Mouse (Mus musculus) cerebellum, adult 9-10 months (tissue): ENCODE measurements around the gene Tubg1.
"Not testable (repeated sequence)": the region's sequence is repeated elsewhere in the genome, so short reads cannot be mapped to it uniquely, and the experiment has no call there.

Experiments used
- DNase-seq: peaks from one replicate; pipeline ENCODE4 v3.0.0; 2022

Gene Tubg1

DNA sequence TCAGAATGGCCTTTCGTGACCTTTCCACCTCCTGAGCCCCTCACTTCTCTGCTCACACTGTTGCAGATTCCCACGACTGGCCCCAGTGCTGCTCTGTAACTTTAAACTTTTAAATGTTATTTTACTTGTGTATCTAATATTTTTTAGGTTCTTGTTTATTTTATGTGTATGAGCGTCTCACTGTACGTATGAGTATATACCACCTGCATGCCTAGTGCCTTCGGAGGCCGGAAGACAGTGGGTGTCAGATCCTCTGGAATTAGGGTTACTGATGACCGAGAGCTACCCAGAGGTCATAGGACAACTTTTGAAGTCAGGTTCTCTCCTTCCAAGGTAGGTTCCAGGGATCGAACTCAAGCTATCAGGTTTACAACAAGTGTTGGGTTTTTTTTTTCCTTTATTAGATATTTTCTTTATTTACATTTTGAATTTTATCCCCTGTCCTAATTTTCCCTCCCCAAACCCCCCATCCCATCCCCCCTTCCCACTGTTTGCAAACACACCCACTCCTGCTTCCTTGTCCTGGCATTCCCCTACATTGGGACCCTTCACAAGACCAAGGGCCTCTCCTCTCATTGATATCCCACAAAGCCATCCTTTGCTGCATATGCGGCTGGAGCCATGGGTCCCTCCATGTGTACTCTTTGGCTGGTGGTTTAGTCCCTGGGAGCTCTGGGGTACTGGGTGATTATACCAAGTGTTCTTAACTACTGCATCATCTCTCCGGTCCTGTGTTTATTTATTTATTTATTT lies 22.7 kb downstream of the Tubg1 start:
- no peak for DNase-seq

DNA sequence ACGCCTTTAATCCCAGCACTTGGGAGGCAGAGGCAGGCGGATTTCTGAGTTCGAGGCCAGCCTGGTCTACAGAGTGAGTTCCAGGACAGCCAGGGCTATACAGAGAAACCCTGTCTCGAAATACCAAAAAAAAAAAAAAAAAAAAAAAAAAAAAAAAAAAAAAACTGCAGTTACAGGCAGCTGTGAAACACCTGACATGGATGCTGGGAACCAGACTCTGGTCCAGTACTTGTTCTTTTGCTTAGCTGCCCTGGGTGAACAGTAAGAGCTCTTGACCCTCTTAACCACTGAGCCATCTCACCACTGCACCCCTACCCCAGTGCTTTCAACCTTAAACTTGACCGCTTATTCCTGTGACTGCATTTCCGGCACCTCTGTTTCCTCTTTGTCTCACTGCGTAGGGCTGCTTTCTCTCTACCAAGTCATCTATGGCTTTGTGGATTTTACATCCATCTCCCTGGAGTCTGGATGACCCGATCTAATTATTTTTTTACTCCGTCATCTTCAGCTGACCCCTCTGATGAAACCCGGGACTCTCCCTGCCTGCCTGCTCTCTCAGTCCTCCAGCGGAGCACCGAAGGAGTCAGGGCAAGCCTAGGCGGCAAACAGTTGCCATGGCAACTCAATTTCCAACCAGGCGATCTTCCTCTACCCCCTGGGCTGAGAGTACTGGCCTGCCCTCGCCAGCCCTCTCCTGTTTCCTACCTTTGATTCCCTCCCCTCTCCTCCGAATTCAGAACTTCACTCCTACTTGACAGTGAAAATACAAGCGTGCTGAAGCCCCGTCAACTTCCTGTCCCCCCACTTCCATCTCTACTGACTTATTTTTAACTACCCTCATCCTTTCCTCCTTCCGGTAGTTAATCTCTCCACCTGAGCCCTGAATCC lies 23.8 kb downstream of the Tubg1 start:
- no peak for DNase-seq

DNA sequence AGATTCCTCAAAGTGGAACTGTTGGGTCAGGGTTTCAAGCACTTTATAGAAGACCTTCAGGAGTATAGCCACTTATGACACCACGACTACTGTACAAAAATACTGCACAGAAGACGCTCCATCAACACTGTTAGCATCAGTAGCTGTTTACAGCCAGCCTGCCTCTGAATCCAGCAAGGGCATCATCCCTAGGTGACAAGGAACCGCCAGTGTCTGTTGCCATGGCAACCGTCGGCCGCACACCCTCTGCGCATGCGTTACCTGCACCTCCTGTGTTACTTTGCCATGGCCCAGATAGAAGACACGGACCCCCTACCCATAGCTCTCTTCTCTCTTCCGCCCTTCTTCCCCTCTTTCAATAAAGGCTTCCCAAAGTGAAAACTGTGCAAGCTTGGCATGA lies 26.6 kb downstream of the Tubg1 start:
- DNase-seq: no peak

DNA sequence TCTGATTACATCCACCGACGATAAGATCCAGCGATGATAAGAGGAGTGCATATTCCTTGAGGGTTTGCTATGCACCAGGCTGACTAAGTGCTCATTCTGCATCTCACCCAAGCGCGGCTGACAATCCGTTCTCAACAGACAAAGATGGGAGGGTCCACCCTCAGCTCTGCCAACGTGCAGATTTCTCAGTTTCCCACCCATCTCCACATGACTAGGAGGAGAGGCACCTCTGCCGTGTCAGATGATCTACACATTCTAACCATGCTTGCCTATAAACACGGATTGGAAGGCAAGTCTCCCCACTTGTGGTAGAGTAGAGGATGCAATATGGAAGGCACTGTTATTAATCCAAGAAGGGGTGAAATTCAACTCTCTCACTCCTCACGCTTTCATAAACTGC lies 29.0 kb downstream of the Tubg1 start:
- DNase-seq: no peak

DNA sequence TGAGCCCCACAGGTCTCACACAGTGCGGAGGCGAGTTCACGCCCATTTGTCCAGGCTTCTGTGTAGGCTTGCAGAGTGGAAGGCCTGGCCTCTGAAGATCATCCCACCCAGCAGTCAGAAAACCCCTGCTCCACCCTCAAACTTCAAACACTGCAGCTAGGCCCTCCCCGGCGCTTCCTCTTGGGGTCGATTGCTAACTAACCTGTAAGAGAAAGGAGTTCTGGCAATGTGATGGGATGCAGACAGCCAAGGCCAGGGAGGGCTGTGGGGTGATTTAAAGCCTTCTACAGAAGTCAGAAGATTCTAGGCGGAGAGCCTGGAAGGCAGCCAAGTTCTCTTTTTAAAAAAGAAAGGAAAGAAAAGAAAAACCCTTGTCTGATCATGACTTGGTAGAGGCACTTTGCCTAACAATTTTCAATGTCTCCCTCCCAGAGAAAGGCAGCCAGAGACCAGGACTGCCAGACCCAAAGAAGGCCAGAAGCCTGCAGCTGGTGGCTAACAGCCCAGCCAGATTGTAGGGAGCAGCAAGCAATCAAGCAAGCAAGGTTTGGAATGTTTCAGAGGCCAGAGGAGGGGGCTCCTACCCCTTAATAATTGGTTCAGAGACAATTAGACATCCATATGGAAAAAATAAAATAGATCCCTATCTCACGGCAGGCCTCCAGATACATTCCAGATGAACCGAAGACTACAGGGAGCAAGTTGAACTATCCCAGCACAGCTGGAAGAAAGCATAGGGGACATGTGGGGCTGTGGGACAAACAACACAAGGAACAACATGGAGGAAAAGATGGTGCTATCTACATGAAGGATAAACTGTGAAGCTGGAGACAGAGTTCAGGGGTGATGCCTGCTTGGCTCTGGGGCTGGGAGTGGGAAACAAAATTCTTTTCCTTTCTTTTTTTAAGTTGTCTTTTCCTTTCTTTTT lies 29.7 kb downstream of the Tubg1 start:
- no peak for DNase-seq

DNA sequence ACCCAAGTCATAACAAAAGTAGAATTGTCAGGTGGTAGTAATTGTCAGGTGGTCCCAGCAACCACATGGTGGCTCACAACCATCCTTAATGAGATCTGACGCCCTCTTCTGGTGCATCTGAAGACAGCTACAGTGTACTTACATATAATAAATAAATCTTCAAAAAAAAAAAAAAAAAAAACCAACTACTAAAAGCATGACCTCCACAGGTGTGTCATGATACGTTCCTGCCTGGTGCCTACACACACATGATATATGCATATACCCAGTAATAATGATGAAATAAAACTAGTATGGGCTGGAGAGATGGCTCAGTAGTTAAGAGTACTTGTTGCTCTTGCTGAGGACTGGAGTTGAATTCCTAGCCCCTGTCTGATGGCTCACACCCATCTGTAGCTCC lies 31.3 kb downstream of the Tubg1 start:
- DNase-seq: no peak

DNA sequence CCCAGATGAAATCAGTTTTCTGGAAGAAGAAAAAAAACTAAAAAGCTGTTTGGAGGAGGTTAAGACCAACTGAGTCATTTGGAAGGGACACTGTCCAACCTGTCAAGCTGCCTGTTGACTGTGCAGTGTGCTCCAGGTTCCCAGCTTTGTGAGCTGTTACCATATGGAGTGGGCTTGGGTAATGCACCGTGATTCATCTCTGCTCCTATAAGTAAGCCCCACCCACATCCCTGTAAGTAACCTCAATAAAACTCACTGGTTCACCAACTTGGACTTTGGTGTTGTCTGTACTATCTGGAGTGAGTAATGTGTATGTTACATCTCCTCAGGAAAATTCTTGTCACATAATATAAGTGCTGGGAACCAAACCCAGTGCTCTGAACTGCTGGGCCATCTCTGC lies 33.1 kb downstream of the Tubg1 start:
- DNase-seq: no peak

DNA sequence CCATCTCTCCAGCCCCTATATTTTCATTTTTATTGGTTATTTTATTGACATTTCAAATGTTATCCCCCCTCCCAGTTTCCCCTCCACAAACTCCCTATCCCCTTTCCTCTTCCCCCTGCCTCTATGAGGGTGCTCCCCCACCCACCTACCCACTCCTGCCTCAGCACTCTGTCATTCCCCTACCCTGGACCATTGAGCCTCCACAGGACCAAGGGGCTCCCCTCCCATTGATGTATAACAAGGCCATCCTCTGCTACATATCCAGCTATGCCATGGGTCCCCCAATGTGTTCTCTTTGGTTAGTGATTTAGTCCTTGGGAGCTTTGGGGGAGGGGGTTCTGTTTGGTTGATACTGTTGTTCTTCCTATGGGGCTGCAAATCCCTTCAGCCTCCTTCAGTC lies 34.9 kb downstream of the Tubg1 start:
- no peak for DNase-seq

DNA sequence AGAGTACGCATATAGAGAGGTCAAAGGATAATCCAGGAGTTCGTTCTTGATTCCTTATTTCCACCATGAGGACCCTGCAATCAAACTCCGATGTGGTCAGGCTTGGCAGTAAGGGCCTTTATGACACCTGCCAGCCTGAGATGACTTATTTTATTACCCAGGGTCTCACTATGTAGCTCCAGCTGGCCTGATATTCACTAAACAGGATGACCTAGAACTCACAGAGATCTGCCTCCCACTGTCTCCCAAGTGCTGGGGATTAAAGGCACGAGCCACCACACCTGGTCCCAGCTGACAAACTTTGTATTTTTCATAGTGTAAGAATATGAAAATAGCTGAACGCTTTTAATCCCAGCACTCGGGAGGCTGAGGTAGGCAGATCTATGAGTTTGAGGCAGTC lies 35.4 kb downstream of the Tubg1 start:
- no peak for DNase-seq

DNA sequence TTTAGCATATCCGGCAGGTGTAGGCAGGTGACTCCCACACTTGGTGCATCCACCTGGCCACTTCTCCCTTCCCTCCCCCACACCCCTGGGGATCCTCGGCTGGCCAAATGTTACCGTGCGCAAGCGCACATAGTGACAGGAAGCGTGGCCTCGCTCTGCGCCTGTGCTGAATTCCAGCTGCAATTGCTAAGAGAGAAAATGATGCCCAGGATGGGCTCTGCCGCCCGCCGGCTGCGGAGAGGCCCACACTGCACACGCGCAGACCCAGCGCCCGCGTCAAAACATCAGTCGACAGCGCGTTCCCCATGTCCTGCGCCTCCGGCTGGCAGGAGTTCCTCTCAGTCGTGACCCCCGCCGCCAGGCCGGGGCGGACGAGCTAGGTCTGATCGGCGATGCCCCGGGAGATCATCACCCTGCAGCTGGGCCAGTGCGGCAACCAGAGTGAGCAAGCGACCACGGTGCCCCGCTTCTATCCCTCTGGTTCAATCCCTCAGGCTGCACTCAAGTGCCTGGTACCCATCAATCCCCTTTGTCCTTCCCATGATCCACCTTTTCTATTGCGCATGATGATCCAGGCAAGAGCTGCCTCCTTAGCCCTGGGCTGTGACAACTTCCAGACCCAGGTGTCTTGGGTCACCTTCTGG lies 36.1 kb downstream of the Tubg1 start, which contains the start of gene Tubg2:
TSS of gene Tubg2 (plus strand) at position 180 of the 644 bp plus-strand sequence.
- DNase-seq: peak; percentile 85

DNA sequence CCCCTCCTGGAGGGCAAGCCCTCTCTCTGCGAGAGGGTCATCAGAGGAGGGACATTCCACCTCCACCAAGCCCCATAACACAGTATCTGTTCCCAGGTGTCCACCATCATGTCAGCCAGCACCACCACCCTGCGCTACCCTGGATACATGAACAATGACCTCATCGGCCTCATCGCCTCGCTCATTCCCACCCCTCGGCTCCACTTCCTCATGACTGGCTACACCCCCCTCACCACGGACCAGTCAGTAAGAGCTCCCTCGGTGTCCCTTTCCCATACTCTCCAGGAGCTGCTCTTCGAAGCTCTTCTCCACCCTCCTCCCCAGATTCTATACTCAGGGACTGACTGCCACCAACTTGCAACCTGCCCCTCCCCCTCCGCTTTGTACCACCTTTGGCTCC lies 40.4 kb downstream of the Tubg1 start:
- DNase-seq: not testable (repeated sequence)

DNA sequence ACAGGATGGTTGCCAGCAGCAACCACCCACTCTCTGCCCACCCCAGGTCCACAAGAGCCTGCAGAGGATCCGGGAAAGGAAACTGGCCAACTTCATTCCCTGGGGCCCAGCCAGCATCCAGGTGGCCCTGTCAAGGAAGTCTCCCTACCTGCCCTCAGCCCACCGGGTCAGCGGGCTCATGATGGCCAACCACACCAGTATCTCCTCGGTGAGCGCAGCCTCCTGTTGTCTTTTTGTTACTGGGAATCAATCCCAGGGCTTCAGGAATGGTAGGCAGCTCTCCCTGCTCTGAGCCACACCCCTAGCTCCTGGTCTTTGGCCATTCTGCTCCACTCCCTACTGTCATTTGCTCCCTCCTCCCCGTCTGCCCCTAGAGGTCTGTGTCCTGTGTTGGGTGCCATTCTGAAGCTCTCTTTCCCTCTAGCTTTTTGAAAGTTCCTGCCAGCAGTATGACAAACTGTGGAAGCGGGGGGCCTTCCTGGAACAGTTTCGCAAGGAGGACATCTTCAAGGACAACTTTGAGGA lies 41.3 kb downstream of the Tubg1 start:
- DNase-seq: not testable (repeated sequence)

DNA sequence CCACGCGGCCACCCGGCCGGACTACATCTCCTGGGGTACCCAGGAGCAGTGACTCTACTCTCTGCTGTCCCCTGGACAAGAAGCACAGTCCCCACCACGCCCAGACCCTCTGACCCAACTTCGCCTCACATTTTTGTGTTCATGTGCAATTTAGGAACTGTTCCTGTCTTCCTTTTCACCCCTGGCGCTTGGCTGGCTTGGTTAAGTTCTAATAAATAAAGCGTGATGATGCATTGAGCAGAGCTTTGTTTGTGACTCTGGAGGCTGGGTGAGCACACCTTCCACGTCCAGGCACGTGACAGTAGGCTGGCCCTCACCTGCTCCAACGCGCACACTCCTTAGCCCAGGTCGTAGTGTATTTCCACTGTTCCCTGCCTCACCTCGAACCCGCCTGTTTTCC lies 41.8 kb downstream of the Tubg1 start:
- DNase-seq: no peak

DNA sequence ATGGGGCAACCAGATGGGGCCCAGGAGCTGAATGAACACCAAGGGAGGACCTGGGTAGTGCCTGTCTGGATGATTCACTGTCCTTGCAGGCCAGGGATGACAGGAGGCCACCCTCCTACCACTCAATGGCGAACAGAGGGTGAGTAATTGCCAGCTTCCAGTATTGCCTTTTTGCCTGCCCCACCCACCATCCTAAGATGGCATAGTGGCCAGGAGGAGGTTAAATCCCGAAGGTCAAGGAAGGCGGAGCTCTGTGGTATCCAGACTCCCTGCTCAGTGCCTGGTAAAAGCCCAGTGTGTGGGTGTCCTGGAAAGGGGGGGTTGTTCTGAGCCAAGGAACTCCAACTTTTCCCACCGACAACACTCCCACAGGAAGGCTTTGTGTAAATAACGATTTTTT lies 42.6 kb downstream of the Tubg1 start:
- no peak for DNase-seq

DNA sequence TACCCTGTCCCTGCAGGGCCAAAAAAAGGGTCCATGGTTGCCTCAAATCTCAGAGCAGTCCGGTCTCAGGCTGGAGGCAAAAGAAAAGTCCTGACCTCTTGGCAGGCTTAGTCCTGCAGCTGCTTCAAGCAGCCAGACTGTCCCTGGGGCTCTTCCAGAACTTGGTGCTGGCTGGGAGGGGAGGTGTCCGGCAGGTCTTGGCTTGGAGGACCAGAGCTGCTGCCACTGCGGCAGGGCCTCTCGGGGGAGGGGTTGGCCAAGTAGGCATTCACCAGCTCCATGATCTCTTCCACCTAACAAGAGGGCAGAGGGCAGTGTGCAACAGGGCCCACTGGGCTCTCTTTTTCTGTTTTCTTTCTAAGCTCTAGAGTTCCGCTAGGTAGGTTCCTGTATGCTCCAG lies 43.0 kb downstream of the Tubg1 start:
- DNase-seq: no peak

DNA sequence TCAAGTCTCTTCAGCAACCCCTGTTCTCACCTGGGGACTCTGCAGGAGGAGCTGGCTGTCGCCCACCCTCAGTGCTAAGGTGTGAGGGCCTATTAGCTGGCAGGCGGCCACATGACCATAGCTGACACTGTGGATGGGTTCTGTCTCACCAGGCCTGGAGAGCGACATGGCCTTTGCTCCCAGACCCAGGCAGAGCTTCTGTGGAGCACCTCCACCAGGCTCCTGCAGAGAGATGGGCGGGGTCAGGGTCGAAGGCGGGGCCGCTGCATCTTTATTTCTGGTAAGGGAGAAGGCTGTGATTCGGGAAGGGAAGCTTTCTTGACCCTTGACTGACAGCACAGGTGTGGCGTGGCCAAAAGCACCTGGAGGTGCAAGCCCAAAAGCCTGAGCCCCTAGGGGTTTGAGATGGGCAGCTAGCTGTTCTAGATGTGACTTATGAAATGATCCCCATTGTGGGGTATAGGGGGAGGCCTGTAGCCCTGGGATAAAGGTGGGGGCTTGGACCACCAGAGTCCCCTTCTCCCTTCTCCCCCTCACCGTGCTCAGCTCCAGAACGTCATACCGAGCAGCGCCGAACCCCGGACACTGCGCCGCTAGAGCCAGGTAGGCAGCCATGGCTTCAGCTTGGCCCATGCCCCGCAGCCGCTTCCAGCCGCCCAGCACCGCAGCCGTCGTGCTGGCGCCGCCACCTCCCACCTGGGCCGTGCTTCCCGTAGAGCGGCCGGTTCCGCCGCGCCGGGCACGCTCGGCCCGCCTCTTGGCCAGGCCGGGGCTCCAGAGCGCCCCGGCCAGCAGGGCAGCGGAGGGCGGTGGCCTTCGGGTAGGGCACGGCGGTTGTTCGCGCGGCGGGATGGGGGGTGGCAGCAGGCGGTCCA lies 44.0 kb downstream of the Tubg1 start:
- no peak for DNase-seq

DNA sequence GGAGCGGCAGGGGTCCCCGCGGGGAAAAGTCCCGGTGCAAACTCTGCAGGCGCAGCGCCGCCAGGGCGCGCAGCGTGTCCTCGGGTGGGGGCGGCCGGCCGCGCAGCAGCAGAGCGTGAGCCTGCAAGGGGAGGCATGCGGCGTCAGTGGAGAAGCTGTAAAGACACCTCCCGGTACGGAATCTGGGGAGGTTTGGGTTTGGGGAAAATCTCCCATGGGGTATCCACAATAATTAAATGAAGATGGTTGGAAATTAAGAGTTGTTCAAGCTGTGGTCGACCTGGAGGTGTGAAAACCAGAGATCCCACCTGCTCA lies 44.6 kb downstream of the Tubg1 start:
- DNase-seq: no peak

DNA sequence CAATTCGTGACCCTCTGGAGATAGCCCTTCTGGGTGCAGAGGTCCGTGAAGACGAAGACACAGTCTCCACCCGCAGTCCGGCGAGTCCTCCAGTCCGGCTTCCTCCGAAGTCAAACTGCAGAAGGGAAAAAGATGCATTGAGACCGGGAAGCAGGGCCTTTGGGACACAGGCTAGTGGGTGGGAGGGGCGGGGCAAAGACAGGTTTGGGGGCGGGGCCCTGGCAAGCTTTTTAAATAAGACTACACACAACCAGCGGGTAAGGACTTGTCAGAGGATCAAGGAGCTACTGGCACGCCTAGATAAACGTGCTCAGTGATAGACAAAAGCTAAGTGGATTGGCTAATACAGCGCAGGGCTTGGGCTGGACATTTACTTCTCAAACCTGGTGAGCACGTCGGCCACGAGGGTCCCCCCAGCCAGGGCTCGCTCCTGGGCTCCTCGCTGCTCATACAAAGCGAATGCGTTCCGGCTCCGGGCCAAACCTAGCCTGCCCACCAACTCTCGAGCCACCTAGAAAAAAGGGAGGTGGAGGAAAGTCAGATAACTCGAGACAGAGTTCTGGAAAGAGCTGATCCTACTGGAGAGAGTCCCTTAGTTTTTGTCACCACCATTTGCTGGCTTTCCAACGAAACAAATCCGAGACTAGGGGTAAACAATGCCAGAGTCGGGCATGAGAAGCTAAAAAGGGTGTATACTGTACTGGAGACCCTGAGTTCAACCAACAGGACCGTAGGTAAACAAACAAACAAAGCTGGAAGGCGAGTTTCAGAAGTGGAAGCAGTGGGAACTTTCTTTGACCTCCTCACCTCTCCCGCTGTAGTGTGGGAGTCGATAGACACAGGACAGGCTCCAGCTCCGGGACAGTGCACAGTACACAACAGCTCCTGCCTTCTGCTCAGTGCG lies 45.2 kb downstream of the Tubg1 start:
- no peak for DNase-seq

DNA sequence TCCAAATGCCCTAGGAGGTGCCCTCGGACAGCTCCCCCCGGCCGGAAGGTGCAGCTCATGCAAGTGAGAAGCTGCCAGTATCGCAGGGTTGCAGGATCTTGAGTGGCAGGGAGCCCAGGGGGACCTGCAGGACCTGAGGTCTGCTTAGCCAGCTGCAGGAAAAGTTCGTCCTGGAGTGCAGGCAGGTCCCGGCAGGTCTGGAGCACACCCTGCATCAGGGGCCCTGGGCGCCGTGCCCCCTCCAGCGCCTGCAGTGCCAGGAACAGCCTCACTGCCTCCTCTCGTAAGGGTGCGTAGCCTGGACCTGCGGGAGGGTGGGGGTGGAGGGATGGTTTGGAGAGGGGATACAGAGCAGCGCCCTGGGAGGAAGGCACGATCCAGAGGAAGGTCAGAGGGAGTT lies 46.6 kb downstream of the Tubg1 start:
- no peak for DNase-seq

DNA sequence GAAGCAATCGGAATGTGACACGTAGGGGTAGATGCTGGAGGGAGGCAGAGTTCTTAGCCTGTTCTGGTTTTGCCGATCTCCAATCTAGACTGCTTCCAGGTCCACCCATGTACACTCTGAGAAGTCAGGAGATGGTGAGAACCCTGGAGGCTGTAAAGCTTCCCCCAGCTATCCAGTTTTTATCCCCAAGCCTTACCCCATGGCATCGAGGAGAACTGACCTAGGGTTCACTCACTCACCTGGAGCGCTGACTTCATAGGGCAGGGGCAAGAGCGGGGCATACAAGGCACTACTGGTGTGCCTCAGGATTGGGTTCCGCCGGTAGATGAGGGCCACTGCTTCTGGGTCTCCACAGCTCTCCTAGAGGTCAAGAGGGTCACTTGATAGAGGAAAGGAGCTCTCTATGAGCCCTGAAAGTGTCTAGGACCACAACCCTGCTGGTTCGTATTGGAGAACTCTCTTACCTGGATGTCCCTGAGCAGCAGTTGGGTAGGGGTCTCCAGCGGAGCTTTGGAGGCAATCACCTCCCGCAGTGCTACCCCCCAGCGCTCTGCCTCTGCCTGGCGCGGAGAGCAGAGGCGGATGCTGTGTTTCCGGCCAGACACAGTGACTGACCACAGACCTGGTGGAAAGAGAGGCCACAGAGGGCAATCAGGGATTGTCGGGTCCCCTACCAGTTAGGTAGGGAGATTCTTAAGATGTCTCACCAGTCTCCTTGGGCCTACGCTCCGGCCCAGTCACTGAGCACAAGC lies 47.6 kb downstream of the Tubg1 start:
- DNase-seq: no peak
